Comparison of ENCODE assay signal across 10 mouse cellular contexts in genomic region chr17:15423080-15423765, GRCm38 (mm10). TPM values are rescaled to one million over a fixed set of nuclear protein-coding genes. Genes with fewer than 3 reads are reported as not detected.
DNase-seq lines count a peak whose midpoint lies in the region; ATAC-seq and TF ChIP-seq lines count a peak whose summit lies in the region.
"Had no signal": no experiment of that assay in that cellular context is flagged by ENCODE, and none has a peak within 500 bp of the region (broad histone marks: within the 10 kb centered on the region; RNA-seq: fewer than 3 reads in every experiment).

No protein-coding gene starts in this region.

- no peak for TF ChIP-seq CTCF in kidney, adult 2 months (conservative IDR thresholded peaks at IDR 0.05; ENCODE audit: insufficient read depth, insufficient read length, low read depth, low read length)
- no peak for TF ChIP-seq CTCF in hindbrain, postnatal 0 days (IDR thresholded peaks at IDR 0.05; ENCODE audit: low read depth)

- no peaks in the 10 kb centered on the region for H3K4me1 ChIP-seq in kidney, adult 2 months (ENCODE audit: control insufficient read depth, insufficient read depth, low read length)
- H3K4me1 ChIP-seq in kidney, embryonic 16.5 days (ENCODE audit: insufficient read depth, low read length): no peaks in the 10 kb centered on the region
- H3K4me1 ChIP-seq in hindbrain, postnatal 0 days (ENCODE audit: insufficient read depth, low read length): no peaks in the 10 kb centered on the region
- H3K4me1 ChIP-seq: embryonic facial prominence, embryonic 15.5 days; liver, embryonic 15.5 days had no signal

- ATAC-seq in kidney, embryonic 16.5 days (ENCODE audit: low FRiP score, low TSS enrichment): no peak
- ATAC-seq in granulocyte monocyte progenitor cell, adult 5-6 weeks (replicated peaks; ENCODE audit: poor library complexity, severe bottlenecking): no peak
- ATAC-seq in hindbrain, postnatal 0 days: no peak

- peaks cover 2% of the 10 kb centered on the region; the same call in 1 of the 2 replicates for H3K36me3 ChIP-seq in kidney, adult 2 months (ENCODE audit: control insufficient read depth, insufficient read depth, low read length)
- H3K36me3 ChIP-seq in kidney, embryonic 16.5 days (ENCODE audit: insufficient read depth, low read length): peaks cover 69% of the 10 kb centered on the region
- peaks cover 58% of the 10 kb centered on the region for H3K36me3 ChIP-seq in hindbrain, postnatal 0 days (ENCODE audit: insufficient read depth, low read length)

- 60% methylated on average over 8 of the region's 8 CpGs for whole genome bisulfite sequencing in kidney, adult 2 months
- 54% methylated on average over 8 of the region's 8 CpGs for WGBS in kidney, embryonic 16.5 days
- WGBS in hindbrain, postnatal 0 days: 69% methylated on average over 8 of the region's 8 CpGs

- TF ChIP-seq POLR2A in kidney, adult 2 months (IDR thresholded peaks at IDR 0.05; ENCODE audit: low read depth, low read length): no peak

- no peak overlapping the region for H3K4me2 ChIP-seq in kidney, embryonic 16.5 days (replicated peaks; ENCODE audit: low read depth, low read length)
- H3K4me2 ChIP-seq in hindbrain, postnatal 0 days (ENCODE audit: low read depth, low read length): no peak overlapping the region
- H3K4me2 ChIP-seq: embryonic facial prominence, embryonic 15.5 days; liver, embryonic 15.5 days had no signal

- H3K27me3 ChIP-seq in kidney, adult 2 months (replicated peaks; ENCODE audit: control insufficient read depth, insufficient read depth, low read length): no peaks in the 10 kb centered on the region
- H3K27me3 ChIP-seq in kidney, embryonic 16.5 days (ENCODE audit: insufficient read depth, low read length): no peaks in the 10 kb centered on the region
- H3K27me3 ChIP-seq in hindbrain, postnatal 0 days (ENCODE audit: insufficient read depth, low read length): no peaks in the 10 kb centered on the region
- H3K27me3 ChIP-seq: embryonic facial prominence, embryonic 15.5 days; liver, embryonic 15.5 days had no signal

- H3K9ac ChIP-seq in kidney, embryonic 16.5 days (replicated peaks; ENCODE audit: low read length): no peak overlapping the region
- no peak overlapping the region for H3K9ac ChIP-seq in hindbrain, postnatal 0 days (replicated peaks; ENCODE audit: low read length)
- H3K9ac ChIP-seq: embryonic facial prominence, embryonic 15.5 days; liver, embryonic 15.5 days had no signal

- H3K4me3 ChIP-seq in kidney, adult 2 months (ENCODE audit: insufficient read depth, low read depth, low read length): no peak overlapping the region
- H3K4me3 ChIP-seq in kidney, embryonic 16.5 days (ENCODE audit: low read length): no peak overlapping the region
- H3K4me3 ChIP-seq in hindbrain, postnatal 0 days (ENCODE audit: low read length): no peak overlapping the region
- H3K4me3 ChIP-seq: embryonic facial prominence, embryonic 15.5 days; liver, embryonic 15.5 days had no signal

- no peaks in the 10 kb centered on the region for H3K9me3 ChIP-seq in kidney, embryonic 16.5 days (ENCODE audit: low read length)
- H3K9me3 ChIP-seq in hindbrain, postnatal 0 days (ENCODE audit: low read length): no peaks in the 10 kb centered on the region
- H3K9me3 ChIP-seq: embryonic facial prominence, embryonic 15.5 days; liver, embryonic 15.5 days had no signal

- no peak overlapping the region for H3K27ac ChIP-seq in kidney, adult 2 months (ENCODE audit: insufficient read depth, low read depth, low read length)
- H3K27ac ChIP-seq in kidney, embryonic 16.5 days (ENCODE audit: low read length): no peak overlapping the region
- no peak overlapping the region for H3K27ac ChIP-seq in hindbrain, postnatal 0 days
- H3K27ac ChIP-seq: embryonic facial prominence, embryonic 15.5 days; liver, embryonic 15.5 days had no signal

- peak; percentile 46 for DNase-seq in kidney, adult 2 months
- DNase-seq in frontal cortex, postnatal 10 days (ENCODE audit: low spot score in 2 of 2): peak; percentile 23 to 35
- peak; percentile 78 for DNase-seq in layer of hippocampus, adult 11-12 months (ENCODE audit: low spot score)
- peak; percentile 13 for DNase-seq in ovary, postnatal 14 days (ENCODE audit: low spot score)
- DNase-seq in thymus, postnatal 14 days: no peak
- DNase-seq in hindbrain, postnatal 0 days (ENCODE audit: low spot score): no peak

RNA-seq across cellular contexts. Expression of gene Fam120b, which starts 27.2 kb away (rescaled TPM):
- polyA plus RNA-seq in kidney, adult 2 months (2012; rRNA removed): 11.7 and 12.3 TPM in 2 replicates
- polyA plus RNA-seq in kidney, embryonic 16.5 days (2015; fragmentation: Nextera tagmentation; extraction: Ambion mirVana): 31.4 and 32.4 TPM in 2 replicates
- total RNA-seq in granulocyte monocyte progenitor cell, adult 5-6 weeks (2014; fragmentation: Nextera tagmentation): 11.0 and 16.5 TPM in 2 replicates
- total RNA-seq in granulocyte monocyte progenitor cell, adult 5-6 weeks (2017): 11.1 and 12.4 TPM in 2 replicates
- total RNA-seq in hindbrain, postnatal 0 days (2014; rRNA removed): 36.8 and 40.8 TPM in 2 replicates
- polyA plus RNA-seq in hindbrain, postnatal 0 days (2015; fragmentation: Nextera tagmentation; extraction: Ambion mirVana): 29.4 and 31.7 TPM in 2 replicates

RNA-seq across cellular contexts. Expression of gene Dll1, which starts 46.6 kb away (rescaled TPM):
- polyA plus RNA-seq in kidney, adult 2 months (2012; rRNA removed): 12.3 and 14.1 TPM in 2 replicates
- 34.4 and 36.9 TPM in 2 replicates for polyA plus RNA-seq in kidney, embryonic 16.5 days (2015; fragmentation: Nextera tagmentation; extraction: Ambion mirVana)
- not detected in 2 replicates for total RNA-seq in granulocyte monocyte progenitor cell, adult 5-6 weeks (2014; fragmentation: Nextera tagmentation)
- 0.26 TPM in 1 of 2 replicates, not detected in the other for total RNA-seq in granulocyte monocyte progenitor cell, adult 5-6 weeks (2017)
- 34.3 and 44.2 TPM in 2 replicates for total RNA-seq in hindbrain, postnatal 0 days (2014; rRNA removed)
- polyA plus RNA-seq in hindbrain, postnatal 0 days (2015; fragmentation: Nextera tagmentation; extraction: Ambion mirVana): 10.1 and 10.9 TPM in 2 replicates

Comparison
In these comparisons a context has a peak if more than half of its experiments do, and no peak if none do; other contexts are left out.
1. DNase-seq: peak in kidney, adult 2 months (single experiment), frontal cortex, postnatal 10 days (2 of 2), layer of hippocampus, adult 11-12 months (single experiment) and ovary, postnatal 14 days (single experiment); none in thymus, postnatal 14 days (single experiment) and hindbrain, postnatal 0 days (single experiment).